Mouse (Mus musculus) right cerebral cortex, postnatal 4 days (tissue): ENCODE measurements around the gene Clpp.

Source experiments
- DNase-seq: peaks from one replicate; pipeline ENCODE4 v3.0.0-alpha.2; 2022

The Clpp gene

GRCm38 (mm10) chr17:56988921-56989430 lies 1.1 kb upstream of the Clpp start:
- no peak for DNase-seq

- peak; percentile 70 for DNase-seq
These were observed 514 bp upstream of the Clpp start for GRCm38 (mm10) chr17:56989467-56990114.

GRCm38 (mm10) chr17:56990966-56991365 lies 861 bp downstream of the Clpp start:
- DNase-seq: no peak

- DNase-seq: no peak
These were observed 4.9 kb downstream of the Clpp start for GRCm38 (mm10) chr17:56995046-56995445.

- no peak for DNase-seq
These were observed 6.4 kb downstream of the Clpp start for GRCm38 (mm10) chr17:56996506-56996905.

GRCm38 (mm10) chr17:56997029-56997667 lies 7.0 kb downstream of the Clpp start, which contains the start of gene Alkbh7:
Alkbh7 (plus strand) TSS chr17:56997339.
- peak; percentile 82 for DNase-seq

GRCm38 (mm10) chr17:56999414-56999813 lies 9.3 kb downstream of the Clpp start:
- no peak for DNase-seq

- no peak for DNase-seq
These were observed 10.0 kb downstream of the Clpp start, which contains the start of gene Pspn for GRCm38 (mm10) chr17:56999968-57000609. Pspn (minus strand) TSS chr17:57000018.

- no peak for DNase-seq
These were observed 11.1 kb downstream of the Clpp start for GRCm38 (mm10) chr17:57001228-57001627.

- DNase-seq: no peak
These were observed 13.9 kb downstream of the Clpp start for GRCm38 (mm10) chr17:57003994-57004393.

GRCm38 (mm10) chr17:57007137-57007905 lies 17.2 kb downstream of the Clpp start:
- DNase-seq: no peak

GRCm38 (mm10) chr17:57010911-57011235 lies 20.8 kb downstream of the Clpp start:
- no peak for DNase-seq

- DNase-seq: peak; percentile 94
These were observed 21.4 kb downstream of the Clpp start, which contains the start of the genes Gtf2f1 and Gm17949 for GRCm38 (mm10) chr17:57011236-57012141. Gtf2f1 (minus strand) TSS chr17:57011288. Gm17949 (plus strand) TSS chr17:57011469.

- no peak for DNase-seq
These were observed 22.2 kb downstream of the Clpp start for GRCm38 (mm10) chr17:57012245-57012795.

- no peak for DNase-seq
These were observed 29.6 kb downstream of the Clpp start for GRCm38 (mm10) chr17:57019693-57020092.

- no peak for DNase-seq
These were observed 30.9 kb downstream of the Clpp start for GRCm38 (mm10) chr17:57020960-57021359.

- no peak for DNase-seq
These were observed 37.4 kb downstream of the Clpp start for GRCm38 (mm10) chr17:57027471-57027870.

GRCm38 (mm10) chr17:57029691-57030090 lies 39.6 kb downstream of the Clpp start:
- DNase-seq: no peak

GRCm38 (mm10) chr17:57030931-57031660 lies 41.0 kb downstream of the Clpp start, which contains the start of gene Khsrp:
Khsrp (minus strand) TSS chr17:57031522.
- DNase-seq: peak; percentile 65

- peak; percentile 95 for DNase-seq
These were observed 41.7 kb downstream of the Clpp start for GRCm38 (mm10) chr17:57031661-57032420.
